Mouse (Mus musculus) heart, adult 9 months (tissue): Measurements from ENCODE around the gene Cep19.
A peak's percentile ranks its signal among the peaks of the same experiment; 100 is the strongest.
"Not testable (repeated sequence)": the region's sequence is repeated elsewhere in the genome, so short reads cannot be mapped to it uniquely, and the experiment has no call there.

Experiments
- DNase-seq, 2 experiments: peaks; one replicate each; pipeline ENCODE4 v3.0.0; 2022; ENCODE audit warnings: low spot score in 2 of 2

Cep19 gene

GRCm38 (mm10) chr16:32099638-32100150 lies at the start of gene Cep19, which contains the start of gene Pigx:
TSS of gene Cep19 (plus strand) at chr16:32099800.
TSS of gene Pigx (minus strand) at chr16:32099740.
- DNase-seq: peak; percentile 92 to 95

- no peak for DNase-seq
Observed at GRCm38 (mm10) chr16:32058817-32059216, 40.8 kb upstream of the Cep19 start.

GRCm38 (mm10) chr16:32059840-32060523 lies 39.6 kb upstream of the Cep19 start:
- DNase-seq: no peak

GRCm38 (mm10) chr16:32062226-32062625 lies 37.4 kb upstream of the Cep19 start:
- no peak for DNase-seq

- DNase-seq: no peak
Observed at GRCm38 (mm10) chr16:32063900-32064299, 35.7 kb upstream of the Cep19 start.

- DNase-seq: no peak
Observed at GRCm38 (mm10) chr16:32066899-32067298, 32.7 kb upstream of the Cep19 start.

- no peak for DNase-seq
Observed at GRCm38 (mm10) chr16:32068389-32069300, 31.0 kb upstream of the Cep19 start.

GRCm38 (mm10) chr16:32070070-32070469 lies 29.5 kb upstream of the Cep19 start:
- not testable (repeated sequence) for DNase-seq

- no peak for DNase-seq
Observed at GRCm38 (mm10) chr16:32075762-32076161, 23.8 kb upstream of the Cep19 start.

- no peak for DNase-seq
Observed at GRCm38 (mm10) chr16:32076406-32076805, 23.2 kb upstream of the Cep19 start.

GRCm38 (mm10) chr16:32077648-32078407 lies 21.8 kb upstream of the Cep19 start:
- no peak for DNase-seq

- no peak for DNase-seq
Observed at GRCm38 (mm10) chr16:32078408-32078990, 21.1 kb upstream of the Cep19 start.

GRCm38 (mm10) chr16:32078991-32079511 lies 20.5 kb upstream of the Cep19 start, which contains the start of gene Pak2:
TSS of gene Pak2 (minus strand) at chr16:32079342.
- DNase-seq: peak; percentile 89 to 92

- peak; percentile 17 to 38 for DNase-seq
Observed at GRCm38 (mm10) chr16:32087629-32088443, 11.8 kb upstream of the Cep19 start.

- DNase-seq: no peak
Observed at GRCm38 (mm10) chr16:32091466-32091865, 8.1 kb upstream of the Cep19 start.

- not testable (repeated sequence) for DNase-seq
Observed at GRCm38 (mm10) chr16:32097757-32098156, 1.8 kb upstream of the Cep19 start.

- DNase-seq: peak in 1 of 2 experiments; percentile 14
Observed at GRCm38 (mm10) chr16:32098897-32099637, 533 bp upstream of the Cep19 start.

GRCm38 (mm10) chr16:32102295-32102694 lies 2.7 kb downstream of the Cep19 start:
- DNase-seq: no peak

- DNase-seq: no peak
Observed at GRCm38 (mm10) chr16:32105698-32106097, 6.1 kb downstream of the Cep19 start.
